Mouse (Mus musculus): ENCODE measurements at regions not wholly inside any gene's neighbourhood (a gene's known extent, or its start where the extent isn't known, plus 50 kb on each side); places are given as distances from the start of the nearest gene placed in this dataset.

DNA sequence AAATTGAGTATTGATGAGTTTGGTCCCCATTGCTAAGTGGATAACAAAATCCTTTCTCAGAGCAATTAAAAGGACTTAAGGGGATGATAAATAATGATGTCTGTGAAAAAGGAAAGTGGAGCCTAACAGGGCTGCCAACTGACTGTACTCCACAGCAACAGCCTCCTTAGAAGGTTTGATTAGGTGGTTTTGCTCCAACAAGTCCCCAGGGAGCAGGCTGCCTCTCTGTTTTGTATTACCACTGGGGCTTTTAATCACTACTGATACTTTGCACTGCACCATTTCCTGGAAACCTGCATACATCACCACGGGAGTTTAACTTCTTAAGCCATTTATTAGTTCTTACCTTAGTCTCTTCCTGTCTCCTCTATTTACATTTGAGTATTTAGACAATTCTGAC lies 1213.3 kb downstream of the Rapgef2 start:
- no peak for TF ChIP-seq CTCF (IDR thresholded peaks at IDR 0.05)
- TF ChIP-seq EP300 (IDR thresholded peaks at IDR 0.05): no peak

Measured in lung, postnatal 0 days (tissue).